Mouse (Mus musculus): Measurements from ENCODE around the gene Fcho1.

DNA sequence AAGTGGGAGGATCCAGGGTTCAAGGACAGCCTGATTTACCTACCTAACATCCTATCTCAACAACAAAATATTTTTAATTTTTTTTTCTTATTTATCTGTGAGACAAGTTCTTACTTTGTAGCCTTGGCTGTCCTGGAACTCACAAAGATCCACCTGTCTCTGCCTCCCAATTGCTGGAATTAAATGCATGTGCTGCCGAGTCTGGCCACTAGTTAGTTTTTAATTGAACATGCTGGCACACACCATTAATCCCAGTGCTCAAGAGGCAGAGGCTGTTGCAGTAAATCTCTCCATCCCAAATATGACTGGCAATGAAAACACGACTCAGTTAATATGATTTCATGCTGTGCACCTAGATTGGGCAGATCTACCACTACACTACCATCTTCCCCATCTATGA is 17.3 kb upstream of the Fcho1 start:
- TF ChIP-seq CTCF (IDR thresholded peaks at IDR 0.05; ENCODE audit: low read depth, low read length), result no peak
- TF ChIP-seq POLR2A (IDR thresholded peaks at IDR 0.05; ENCODE audit: insufficient read depth, low read length), result no peak
- TF ChIP-seq EP300 (IDR thresholded peaks at IDR 0.05; ENCODE audit: insufficient read depth, low read depth, low read length), result no peak

All from ES-Bruce4 (cell line).